Comparison of ENCODE assay signal across 1 mouse cellular context in genomic region chr17:27012909-27013308, GRCm38 (mm10).
TF ChIP-seq lines count a peak whose summit lies in the region.

No protein-coding gene starts in this region.

TF ChIP-seq in MEL, 35 proteins besides CTCF, POLR2A, EP300 and RAD21 (continued from another document):
- TF ChIP-seq ELF1 (IDR thresholded peaks at IDR 0.05; ENCODE audit: low read depth, low read length) (no peak), POLR2AphosphoS5 (IDR thresholded peaks at IDR 0.05; ENCODE audit: borderline replicate concordance, low read depth, low read length) (no peak), E2F4 (IDR thresholded peaks at IDR 0.05; ENCODE audit: borderline replicate concordance, low read depth, low read length) (no peak), MEF2A (IDR thresholded peaks at IDR 0.05; ENCODE audit: extremely low read depth, insufficient replicate concordance, low read depth, low read length, poor library complexity, severe bottlenecking) (no peak), CHD1 (IDR thresholded peaks at IDR 0.05; ENCODE audit: low read depth, low read length) (no peak), USF2 (IDR thresholded peaks at IDR 0.05; ENCODE audit: borderline replicate concordance in 1 of 2, insufficient read depth in 1 of 2, low read depth in 1 of 2, low read length in 2 of 2) (no peak), MXI1 (IDR thresholded peaks at IDR 0.05; ENCODE audit: low read depth, low read length) (no peak), ZNF384 (IDR thresholded peaks at IDR 0.05; ENCODE audit: low read depth, low read length) (no peak), POLR2AphosphoS2 (IDR thresholded peaks at IDR 0.05; ENCODE audit: low read length) (no peak), UBTF (IDR thresholded peaks at IDR 0.05; ENCODE audit: borderline replicate concordance, insufficient read depth, low read depth, low read length) (peak; percentile 99), KAT2A (conservative IDR thresholded peaks at IDR 0.05; ENCODE audit: low read depth, low read length) (no peak), USF1 (IDR thresholded peaks at IDR 0.05; ENCODE audit: low read depth, low read length) (no peak), MYB (IDR thresholded peaks at IDR 0.05; ENCODE audit: low read depth, low read length) (no peak), BHLHE40 (IDR thresholded peaks at IDR 0.05; ENCODE audit: borderline replicate concordance, low read depth, low read length) (no peak), SMC3 (IDR thresholded peaks at IDR 0.05; ENCODE audit: low read depth, low read length) (0 out of 2 replicates have a peak, but pooled peaks have one; percentile 8), ZC3H11A (IDR thresholded peaks at IDR 0.05; ENCODE audit: low read depth, low read length) (no peak), MAZ (IDR thresholded peaks at IDR 0.05; ENCODE audit: low read depth, low read length) (no peak; the same call in 1 of the 2 replicates), SIN3A (IDR thresholded peaks at IDR 0.05; ENCODE audit: low read length) (no peak), MAFK (IDR thresholded peaks at IDR 0.05; ENCODE audit: borderline replicate concordance, low read depth, low read length) (no peak), MAX (IDR thresholded peaks at IDR 0.05; ENCODE audit: low read length) (no peak), RCOR1 (IDR thresholded peaks at IDR 0.05; ENCODE audit: low read depth, low read length) (peak; percentile 53; the same call in 1 of the 2 replicates)
